22 mouse cellular contexts compared by ENCODE assay signal in genomic region chr1:136868955-136869354, GRCm38 (mm10).
A peak's percentile ranks its signal among the peaks of the same experiment; 100 is the strongest.
DNase-seq lines count a peak whose midpoint lies in the region; ATAC-seq and TF ChIP-seq lines count a peak whose summit lies in the region.
"Had no signal": no experiment of that assay in that cellular context is flagged by ENCODE, and none has a peak within 500 bp of the region (broad histone marks: within the 10 kb centered on the region; RNA-seq: fewer than 3 reads in every experiment).

No protein-coding gene starts in this region.

- WGBS in kidney, embryonic 15.5 days: 53% methylated on average over 6 of the region's 6 CpGs
- 11% methylated on average over 6 of the region's 6 CpGs for WGBS in heart, postnatal 0 days
- 71% methylated on average over 6 of the region's 6 CpGs for WGBS in forebrain, embryonic 12.5 days

- no peak overlapping the region for H3K4me3 ChIP-seq in kidney, embryonic 15.5 days (replicated peaks)
- 0 out of 2 replicates have a peak overlapping the region, but pooled peaks have one; percentile 1 for H3K4me3 ChIP-seq in heart, postnatal 0 days (ENCODE audit: low read depth, low read length)
- H3K4me3 ChIP-seq in forebrain, embryonic 12.5 days (replicated peaks): no peak overlapping the region
- H3K4me3 ChIP-seq: erythroblast, embryonic 14.5 days; hindbrain, embryonic 13.5 days; layer of hippocampus, adult 2 months; limb, embryonic 13.5 days; midbrain, embryonic 12.5 days had no signal

- H3K36me3 ChIP-seq in kidney, embryonic 15.5 days: no peaks in the 10 kb centered on the region
- no peaks in the 10 kb centered on the region for H3K36me3 ChIP-seq in heart, postnatal 0 days (replicated peaks; ENCODE audit: control insufficient read depth, insufficient read depth, low read length)
- H3K36me3 ChIP-seq in forebrain, embryonic 12.5 days (replicated peaks): no peaks in the 10 kb centered on the region
- H3K36me3 ChIP-seq: hindbrain, embryonic 13.5 days; limb, embryonic 13.5 days; midbrain, embryonic 12.5 days had no signal

- peaks cover 6% of the 10 kb centered on the region; the same call in 1 of the 2 replicates for H3K4me1 ChIP-seq in kidney, embryonic 15.5 days
- peaks cover 8% of the 10 kb centered on the region; the same call in 1 of the 2 replicates for H3K4me1 ChIP-seq in heart, postnatal 0 days (ENCODE audit: control insufficient read depth, insufficient read depth)
- H3K4me1 ChIP-seq in forebrain, embryonic 12.5 days: no peaks in the 10 kb centered on the region; the same call in 1 of the 2 replicates
- H3K4me1 ChIP-seq: midbrain, embryonic 12.5 days had no signal

- no peak overlapping the region for H3K27ac ChIP-seq in kidney, embryonic 15.5 days
- H3K27ac ChIP-seq in heart, postnatal 0 days (ENCODE audit: low read depth): peak overlapping the region; percentile 17; the same call in 1 of the 2 replicates
- H3K27ac ChIP-seq in forebrain, embryonic 12.5 days: no peak overlapping the region
- H3K27ac ChIP-seq: hindbrain, embryonic 13.5 days; layer of hippocampus, adult 2 months; limb, embryonic 13.5 days; macrophage; midbrain, embryonic 12.5 days; stomach, postnatal 0 days had no signal

- no peaks in the 10 kb centered on the region for H3K9me3 ChIP-seq in kidney, embryonic 15.5 days (replicated peaks)
- no peaks in the 10 kb centered on the region for H3K9me3 ChIP-seq in heart, postnatal 0 days (replicated peaks; ENCODE audit: control insufficient read depth, low read length)
- no peaks in the 10 kb centered on the region for H3K9me3 ChIP-seq in forebrain, embryonic 12.5 days
- H3K9me3 ChIP-seq: hindbrain, embryonic 13.5 days; limb, embryonic 13.5 days; midbrain, embryonic 12.5 days had no signal

- H3K4me2 ChIP-seq in kidney, embryonic 15.5 days: no peak overlapping the region
- H3K4me2 ChIP-seq in heart, postnatal 0 days (ENCODE audit: low read depth, low read length): peak overlapping the region; percentile 46
- H3K4me2 ChIP-seq in forebrain, embryonic 12.5 days: no peak overlapping the region
- H3K4me2 ChIP-seq: hindbrain, embryonic 13.5 days; limb, embryonic 13.5 days; midbrain, embryonic 12.5 days had no signal

- no peak for TF ChIP-seq CTCF in heart, postnatal 0 days (IDR thresholded peaks at IDR 0.05; ENCODE audit: low read depth)

- H3K9ac ChIP-seq in kidney, embryonic 15.5 days: no peak overlapping the region
- H3K9ac ChIP-seq in heart, postnatal 0 days (replicated peaks; ENCODE audit: low read depth, low read length): no peak overlapping the region
- no peak overlapping the region for H3K9ac ChIP-seq in forebrain, embryonic 12.5 days
- H3K9ac ChIP-seq: hindbrain, embryonic 13.5 days; limb, embryonic 13.5 days; liver, postnatal 0 days; midbrain, embryonic 12.5 days had no signal

- DNase-seq in adrenal gland, postnatal 10 days: peak; percentile 28
- no peak for DNase-seq in adrenal gland, postnatal 36 days
- DNase-seq in kidney, postnatal 10 days: peak; percentile 25
- peak; percentile 38 for DNase-seq in heart, adult 8-10 months (ENCODE audit: low spot score)
- no peak for DNase-seq in heart, postnatal 0 days (ENCODE audit: low spot score)
- DNase-seq: adrenal gland, postnatal 25 days; cerebellum, adult 9-10 months; embryo, embryonic 11 days; kidney, adult 18-20 months; liver, postnatal 0 days; right cerebral cortex, adult 18-20 months; thymus, postnatal 36 days had no signal

- no peak for TF ChIP-seq EP300 in heart, postnatal 0 days (IDR thresholded peaks at IDR 0.05; ENCODE audit: low read depth)

- ATAC-seq in kidney, embryonic 15.5 days (replicated peaks; ENCODE audit: low FRiP score): no peak
- ATAC-seq in heart, postnatal 0 days (ENCODE audit: insufficient read depth, low read depth): peak; percentile 39; the same call in 1 of the 2 replicates
- no peak for ATAC-seq in forebrain, embryonic 12.5 days (ENCODE audit: low FRiP score)
- no peak for ATAC-seq in erythroid progenitor cell, adult 5-6 weeks (replicated peaks; ENCODE audit: low FRiP score, poor library complexity, severe bottlenecking)
- ATAC-seq: liver, postnatal 0 days had no signal

- no peaks in the 10 kb centered on the region for H3K27me3 ChIP-seq in kidney, embryonic 15.5 days
- H3K27me3 ChIP-seq in heart, postnatal 0 days (ENCODE audit: control insufficient read depth, insufficient read depth, low read length): no peaks in the 10 kb centered on the region
- H3K27me3 ChIP-seq in forebrain, embryonic 12.5 days: no peaks in the 10 kb centered on the region
- H3K27me3 ChIP-seq: hindbrain, embryonic 13.5 days; limb, embryonic 13.5 days; midbrain, embryonic 12.5 days had no signal

Comparison
In these comparisons a context has a peak if more than half of its experiments do, and no peak if none do; other contexts are left out.
1. DNase-seq: peak in adrenal gland, postnatal 10 days (single experiment), kidney, postnatal 10 days (single experiment) and heart, adult 8-10 months (single experiment); none in adrenal gland, postnatal 36 days (0 of 2) and heart, postnatal 0 days (single experiment).